Mouse (Mus musculus) heart, embryonic 14.5 days (tissue): Measurements from ENCODE around the gene Cryba1. TPM values are rescaled to one million over a fixed set of nuclear protein-coding genes. Genes with fewer than 3 reads are reported as not detected.
"Not testable (repeated sequence)": the region's sequence is repeated elsewhere in the genome, so short reads cannot be mapped to it uniquely, and the experiment has no call there.

Experiments used
- ATAC-seq: fragments of 200-750 bp; cut with Nextera tagmentation; 2 replicates; pipeline ENCODE4 v1.8.0; 2017; ENCODE audit warnings: low read depth, moderate TSS enrichment; ENCODE audit not compliant: insufficient number of reproducible peaks, insufficient read depth, low FRiP score
- H3K27ac ChIP-seq, 2 experiments: fragments of 200-500 bp in 1 of 2; fragments of 300-500 bp in 1 of 2; sonication (generic) in 1 of 2; replicated peaks in 1 of 2; 2 replicates each; pipeline ENCODE4 v1.5.1; 2012 to 2014; ENCODE audit warnings: low read depth in 2 of 2, low read length in 2 of 2, control low read depth in 1 of 2, mild to moderate bottlenecking in 1 of 2, mixed read lengths in 1 of 2; ENCODE audit not compliant: control insufficient read depth in 1 of 2, insufficient read depth in 1 of 2
- H3K27me3 ChIP-seq: fragments of 300-500 bp; sonication (generic); 2 replicates; pipeline ENCODE4 v1.6.1; 2014; ENCODE audit warnings: mild to moderate bottlenecking, low read length, control low read depth; ENCODE audit not compliant: control insufficient read depth, insufficient read depth
- H3K36me3 ChIP-seq: fragments of 300-500 bp; sonication (generic); 2 replicates; pipeline ENCODE4 v1.6.1; 2014; ENCODE audit warnings: mild to moderate bottlenecking, control low read depth, low read length, mixed read lengths; ENCODE audit not compliant: control insufficient read depth, insufficient read depth
- H3K4me1 ChIP-seq, 2 experiments: fragments of 200-500 bp in 1 of 2; fragments of 300-500 bp in 1 of 2; sonication (generic) in 1 of 2; 2 replicates each; pipeline ENCODE4 v1.6.1; 2012 to 2014; ENCODE audit warnings: low read length in 2 of 2, control low read depth in 1 of 2, mixed read lengths in 1 of 2; ENCODE audit not compliant: control insufficient read depth in 2 of 2, insufficient read depth in 2 of 2
- H3K4me2 ChIP-seq: fragments of 300-500 bp; sonication (generic); 2 replicates; pipeline ENCODE4 v1.6.1; 2014; ENCODE audit warnings: mild to moderate bottlenecking, low read length
- H3K4me3 ChIP-seq, 2 experiments: fragments of 200-500 bp in 1 of 2; fragments of 300-500 bp in 1 of 2; sonication (generic) in 1 of 2; 2 replicates each; pipeline ENCODE4 v1.5.1; 2012 to 2014; ENCODE audit warnings: low read length in 2 of 2, mild to moderate bottlenecking in 2 of 2, control low read depth in 1 of 2, low read depth in 1 of 2, moderate library complexity in 1 of 2; ENCODE audit not compliant: control insufficient read depth in 1 of 2, insufficient read depth in 1 of 2
- H3K9ac ChIP-seq: fragments of 300-500 bp; sonication (generic); 2 replicates; pipeline ENCODE4 v1.6.1; 2014; ENCODE audit warnings: mild to moderate bottlenecking, low read length
- H3K9me3 ChIP-seq: fragments of 300-500 bp; sonication (generic); 2 replicates; pipeline ENCODE4 v1.6.1; 2016; ENCODE audit warnings: low read length, control low read depth; ENCODE audit not compliant: control insufficient read depth
- WGBS: fragments of 180-500 bp; shearing (Covaris S2); extraction: QIAGEN DNeasy Blood & Tissue Kit; methylation state at CpG from one replicate; pipeline ENCODE4 v1.1.7; 2014; 5-methylcytosine and 5-hydroxymethylcytosine counted together
- polyA plus RNA-seq: library from polyadenylated mRNA; unstranded; fragments of >200 nt; fragmentation: Nextera tagmentation; extraction: Ambion mirVana; gene quantifications from 2 replicates; pipeline ENCODE4 v1.2.1, GENCODE M21; 2014

Gene Cryba1
- polyA plus RNA-seq, 1 experiment from 2014 or later = not detected

GRCm38 (mm10) chr11:77763673-77764340, 38.7 kb upstream of the Cryba1 start:
- Histone ChIP-seq H3K9ac (peak overlapping the region; percentile 96), H3K9me3 (no peaks in the 10 kb centered on the region)
- 0 out of 2 replicates have a peak, but pooled peaks have one; percentile 19 for ATAC-seq

GRCm38 (mm10) chr11:77762783-77763672, 37.9 kb upstream of the Cryba1 start, which contains the start of gene Myo18a:
Myo18a (plus strand) TSS chr11:77763246.
- Histone ChIP-seq H3K9ac (peak within 1 kb of the TSS; percentile 96), H3K4me3 (peak within 1 kb of the TSS; percentile 86 to 94), H3K27ac (peak within 1 kb of the TSS; percentile 33 to 85; a peak in 3 of 4 replicates), H3K4me2 (peak within 1 kb of the TSS; percentile 85), H3K4me1 (peaks cover 24 to 40% of the 10 kb centered on the region in 2 experiments), H3K27me3 (no peaks in the 10 kb centered on the region), H3K36me3 (no peaks in the 10 kb centered on the region), H3K9me3 (no peaks in the 10 kb centered on the region)
- ATAC-seq = peak; percentile 78
- 3% methylated on average over 51 of the region's 79 CpGs for WGBS

More at GRCm38 (mm10) chr11:77763673-77764340, 38.7 kb upstream of the Cryba1 start:
- H3K4me2 ChIP-seq = peak overlapping the region; percentile 85
- H3K4me3 ChIP-seq = peak overlapping the region; percentile 86 to 94
- no peaks in the 10 kb centered on the region for H3K27me3 ChIP-seq
- peaks cover 24 to 40% of the 10 kb centered on the region in 2 experiments for H3K4me1 ChIP-seq
- WGBS = 5% methylated on average over 26 of the region's 26 CpGs
- no peaks in the 10 kb centered on the region for H3K36me3 ChIP-seq
- peak overlapping the region; percentile 33 to 85; a peak in 3 of 4 replicates for H3K27ac ChIP-seq

- Histone ChIP-seq H3K27ac (no peak overlapping the region), H3K36me3 (no peaks in the 10 kb centered on the region), H3K4me1 (peaks cover 14 to 17% of the 10 kb centered on the region in 2 experiments), H3K9me3 (no peaks in the 10 kb centered on the region), H3K27me3 (no peaks in the 10 kb centered on the region), H3K4me2 (no peak overlapping the region), H3K9ac (no peak overlapping the region), H3K4me3 (no peak overlapping the region)
- WGBS = 82% methylated on average over 4 of the region's 4 CpGs
- ATAC-seq = no peak
Observed at GRCm38 (mm10) chr11:77760031-77760430, 34.9 kb upstream of the Cryba1 start.

- Histone ChIP-seq H3K9ac (no peak overlapping the region), H3K27ac (no peak overlapping the region), H3K27me3 (no peaks in the 10 kb centered on the region), H3K4me1 (no peaks in the 10 kb centered on the region), H3K4me3 (no peak overlapping the region), H3K4me2 (no peak overlapping the region), H3K36me3 (no peaks in the 10 kb centered on the region), H3K9me3 (no peaks in the 10 kb centered on the region)
- 47% methylated on average over 3 of the region's 3 CpGs for WGBS
- no peak for ATAC-seq
Observed at GRCm38 (mm10) chr11:77753469-77753868, 28.4 kb upstream of the Cryba1 start.

GRCm38 (mm10) chr11:77752525-77752924, 27.4 kb upstream of the Cryba1 start:
- Histone ChIP-seq H3K9ac (no peak overlapping the region), H3K4me1 (no peaks in the 10 kb centered on the region), H3K36me3 (no peaks in the 10 kb centered on the region), H3K4me2 (no peak overlapping the region), H3K27ac (no peak overlapping the region), H3K4me3 (no peak overlapping the region), H3K27me3 (no peaks in the 10 kb centered on the region), H3K9me3 (no peaks in the 10 kb centered on the region)
- ATAC-seq = no peak
- 62% methylated on average over 5 of the region's 5 CpGs for WGBS

GRCm38 (mm10) chr11:77748996-77749395, 23.9 kb upstream of the Cryba1 start:
- H3K27me3 ChIP-seq = no peaks in the 10 kb centered on the region
- no peaks in the 10 kb centered on the region for H3K4me1 ChIP-seq
- no peak overlapping the region for H3K27ac ChIP-seq
- no peaks in the 10 kb centered on the region for H3K36me3 ChIP-seq
- 81% methylated on average over 5 of the region's 5 CpGs for WGBS
- no peak for ATAC-seq
- H3K4me3 ChIP-seq = no peak overlapping the region
- H3K4me2 ChIP-seq = no peak overlapping the region
- H3K9ac ChIP-seq = no peak overlapping the region
- H3K9me3 ChIP-seq = no peaks in the 10 kb centered on the region

GRCm38 (mm10) chr11:77747103-77747502, 22.0 kb upstream of the Cryba1 start:
- H3K9me3 ChIP-seq, H3K4me2 ChIP-seq, H3K9ac ChIP-seq, H3K4me3 ChIP-seq, H3K27me3 ChIP-seq, H3K4me1 ChIP-seq, H3K27ac ChIP-seq, ATAC-seq, H3K36me3 ChIP-seq: not testable (repeated sequence)
- 87% methylated on average over 13 of the region's 15 CpGs for WGBS
